Mouse (Mus musculus): ENCODE data around the gene Gm3625. TPM values are rescaled to one million over a fixed set of nuclear protein-coding genes. Genes with fewer than 3 reads are reported as not detected.

Gene Gm3625
- polyA plus RNA-seq, 1 experiment: not detected

- TF ChIP-seq GATA1 (IDR thresholded peaks at IDR 0.05; ENCODE audit: low read length): no peak
Measured at GRCm38 (mm10) chr12:4574065-4574464, 18.7 kb downstream of the Gm3625 start.

DNA sequence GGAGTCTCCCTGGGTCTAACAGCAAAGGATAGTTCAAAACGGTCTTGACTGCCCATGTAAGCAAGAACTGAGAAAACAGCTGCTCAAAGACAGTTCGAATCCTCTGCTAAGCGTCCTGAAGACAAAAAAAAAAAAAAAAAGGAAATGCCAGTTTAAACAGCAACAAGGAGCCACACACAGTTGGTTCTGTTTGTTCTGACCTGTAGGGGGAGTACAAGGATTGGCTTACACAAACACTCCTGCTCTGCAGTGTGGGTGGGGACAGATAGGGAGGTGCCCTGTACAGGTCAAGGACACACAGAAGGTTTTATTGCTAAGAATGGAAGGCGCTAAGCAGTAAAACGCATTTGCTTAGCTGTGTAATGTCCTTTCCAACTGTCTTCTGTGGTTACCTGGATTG, 20.9 kb downstream of the Gm3625 start:
- no peak for TF ChIP-seq GATA1 (IDR thresholded peaks at IDR 0.05; ENCODE audit: low read length)

DNA sequence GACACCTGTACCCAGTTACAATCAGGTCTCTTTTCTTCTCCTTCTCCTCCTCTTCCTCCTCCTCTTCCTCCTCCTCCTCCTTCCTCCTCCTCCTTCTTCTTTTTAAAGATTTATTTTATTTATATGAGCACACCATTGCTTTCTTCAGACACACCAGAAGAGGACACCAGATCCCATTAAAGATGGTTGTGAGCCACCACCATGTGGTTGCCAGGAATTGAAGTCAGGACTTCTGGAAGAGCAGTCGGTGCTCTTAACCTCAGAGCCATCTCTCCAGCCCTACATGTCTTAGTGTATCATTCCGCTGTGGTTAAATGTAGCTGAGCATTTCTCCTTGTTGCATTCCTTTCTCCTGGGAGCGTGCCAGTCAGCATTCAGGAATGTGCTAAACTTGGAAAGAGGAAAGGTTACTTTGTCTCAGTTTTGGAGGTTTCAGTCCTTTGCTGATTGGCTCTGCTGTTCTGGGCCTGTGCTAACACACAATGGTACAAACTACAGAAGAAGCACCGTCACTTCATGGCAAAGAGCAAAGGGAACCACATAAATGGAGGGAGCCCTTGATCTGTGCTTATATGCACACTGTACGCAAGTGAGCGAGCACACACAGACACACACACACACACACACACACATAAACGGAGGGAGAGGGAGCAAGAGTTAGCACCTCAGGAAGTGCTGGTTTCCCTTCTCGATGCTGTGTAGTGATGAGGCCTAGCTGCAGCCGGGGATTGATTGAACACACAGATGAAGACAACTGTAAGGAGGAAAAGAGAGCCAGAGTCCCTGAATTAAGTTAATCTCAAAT, 34.0 kb downstream of the Gm3625 start:
- TF ChIP-seq GATA1 (IDR thresholded peaks at IDR 0.05; ENCODE audit: low read length): no peak

GRCm38 (mm10) chr12:4558013-4558412, 34.7 kb downstream of the Gm3625 start:
- TF ChIP-seq GATA1 (IDR thresholded peaks at IDR 0.05; ENCODE audit: low read length): no peak

GRCm38 (mm10) chr12:4557436-4557835, 35.3 kb downstream of the Gm3625 start:
- TF ChIP-seq GATA1 (IDR thresholded peaks at IDR 0.05; ENCODE audit: low read length): no peak

DNA sequence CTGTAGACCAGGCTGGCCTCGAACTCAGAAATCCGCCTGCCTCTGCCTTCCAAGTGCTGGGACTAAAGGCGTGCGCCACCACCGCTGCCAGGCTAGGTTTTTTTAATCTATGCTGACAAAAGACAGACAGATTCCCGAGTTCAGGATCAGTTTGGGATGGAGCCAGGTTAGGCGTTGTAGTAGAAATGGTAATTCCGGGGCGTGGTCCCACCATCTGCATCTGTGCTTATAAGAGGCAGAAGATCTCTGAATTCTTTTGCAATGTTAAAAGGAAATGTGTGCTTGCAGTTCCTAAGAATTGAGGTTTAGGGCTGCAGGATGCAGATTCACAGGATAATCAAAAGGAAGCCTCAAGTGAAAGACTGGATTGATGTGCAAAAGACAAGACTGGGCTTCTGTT, 35.8 kb downstream of the Gm3625 start:
- TF ChIP-seq GATA1 (IDR thresholded peaks at IDR 0.05; ENCODE audit: low read length): no peak

DNA sequence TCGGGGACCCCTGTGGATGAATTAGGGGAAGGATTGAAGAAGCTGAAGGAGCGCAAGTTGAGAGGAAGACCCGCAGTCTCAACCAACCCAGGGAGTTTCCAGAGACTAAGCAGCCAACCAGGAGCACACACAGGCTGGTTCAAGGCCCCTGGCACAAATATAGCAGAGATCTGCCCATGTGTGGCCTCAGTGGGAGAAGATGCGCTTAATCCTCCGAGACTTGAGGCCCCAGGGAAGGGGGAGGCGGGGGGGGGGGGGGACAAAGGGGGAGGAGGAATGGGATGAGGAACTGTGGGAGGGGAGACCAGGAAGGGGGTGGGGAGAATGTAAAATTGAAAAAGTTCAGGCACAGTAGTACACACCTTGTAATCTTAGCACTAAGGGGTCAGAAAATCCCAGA, 37.3 kb downstream of the Gm3625 start:
- TF ChIP-seq GATA1 (IDR thresholded peaks at IDR 0.05; ENCODE audit: low read length): no peak

- TF ChIP-seq GATA1 (IDR thresholded peaks at IDR 0.05; ENCODE audit: low read length): no peak
Measured at GRCm38 (mm10) chr12:4548053-4549013, 44.4 kb downstream of the Gm3625 start.

DNA sequence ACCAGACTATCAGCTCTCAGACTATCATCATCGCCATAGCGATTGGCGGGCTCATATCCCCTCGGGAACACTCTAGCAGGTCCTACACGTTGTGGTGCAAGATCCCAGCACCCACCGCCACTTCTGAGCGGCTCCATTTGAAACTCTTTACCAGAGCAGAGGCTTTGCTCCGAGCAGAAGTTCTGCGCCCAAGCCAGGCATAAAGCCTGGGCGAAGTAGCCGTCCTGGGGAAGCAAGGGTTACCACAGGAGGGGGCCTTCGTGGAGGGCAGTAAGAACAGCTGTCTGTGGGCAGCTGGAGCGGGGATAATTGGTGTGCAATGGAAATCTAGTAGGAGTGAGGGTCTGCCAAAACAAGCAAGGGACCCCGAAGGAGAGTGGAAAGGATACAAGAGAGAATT, 45.2 kb downstream of the Gm3625 start:
- no peak for TF ChIP-seq GATA1 (IDR thresholded peaks at IDR 0.05; ENCODE audit: low read length)

- TF ChIP-seq GATA1 (IDR thresholded peaks at IDR 0.05; ENCODE audit: low read length): no peak
Measured at GRCm38 (mm10) chr12:4546491-4546890, 46.2 kb downstream of the Gm3625 start.

DNA sequence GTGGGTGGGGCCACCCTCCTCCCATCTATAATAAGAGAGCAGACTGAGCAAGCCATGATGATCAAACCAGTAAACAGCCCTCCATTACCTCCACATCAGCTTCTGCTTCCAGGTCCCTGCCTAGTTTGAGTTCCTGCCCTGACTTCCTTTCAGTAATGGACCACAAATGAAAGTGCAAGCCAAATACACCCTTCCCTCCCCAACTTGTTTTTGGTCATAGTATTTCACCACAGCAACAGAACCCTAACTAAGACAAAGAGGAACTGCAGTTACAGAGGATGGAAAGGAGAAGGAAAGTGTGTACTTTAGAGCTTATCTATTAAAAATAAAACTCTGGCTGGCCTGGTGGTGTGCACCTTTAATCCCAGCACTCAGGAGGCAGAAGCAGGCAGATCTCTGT, 47.3 kb downstream of the Gm3625 start:
- no peak for TF ChIP-seq GATA1 (IDR thresholded peaks at IDR 0.05; ENCODE audit: low read length)

GRCm38 (mm10) chr12:4544400-4544919, 48.3 kb downstream of the Gm3625 start:
- TF ChIP-seq GATA1 (IDR thresholded peaks at IDR 0.05; ENCODE audit: low read length): no peak

Other genes with a start within 250 kb of the Gm3625 start
- gene Ncoa1, start 115.7 kb downstream of the Gm3625 start, polyA plus RNA-seq (2012): 3.1 and 3.2 TPM in 2 replicates
- gene Itsn2, start 289 bp downstream of the Gm3625 start, polyA plus RNA-seq (2012): 9.9 and 10.5 TPM in 2 replicates
- not detected in 2 replicates for gene Fam228a, start 145.5 kb upstream of the Gm3625 start, polyA plus RNA-seq (2012)
- gene Pfn4, start 176.1 kb upstream of the Gm3625 start, polyA plus RNA-seq (2012): not detected in 2 replicates
- not detected in 2 replicates for gene Fam228b, start 176.3 kb upstream of the Gm3625 start, polyA plus RNA-seq (2012)
- 4.5 and 8.0 TPM in 2 replicates for gene Sf3b6, start 224.6 kb upstream of the Gm3625 start, polyA plus RNA-seq (2012)
- gene Fkbp1b, start 248.7 kb upstream of the Gm3625 start, polyA plus RNA-seq (2012): 4.8 and 6.2 TPM in 2 replicates